Mouse (Mus musculus) kidney, postnatal 36 days (tissue): ENCODE results near the gene Aim2.
"Not testable (repeated sequence)": the region's sequence is repeated elsewhere in the genome, so short reads cannot be mapped to it uniquely, and the experiment has no call there.

Experiments
- DNase-seq, 2 experiments: peaks; one replicate each; pipeline ENCODE4 v3.0.0; 2021 to 2022; ENCODE audit warnings: mixed read lengths in 2 of 2

The Aim2 gene

GRCm38 (mm10) chr1:173350372-173350957, at the start of gene Aim2:
Gene Aim2 (plus strand): TSS chr1:173350879.
- DNase-seq = no peak

GRCm38 (mm10) chr1:173302795-173303194, 47.9 kb upstream of the Aim2 start:
- DNase-seq = not testable (repeated sequence)

GRCm38 (mm10) chr1:173313535-173314050, 37.1 kb upstream of the Aim2 start:
- not testable (repeated sequence) for DNase-seq

GRCm38 (mm10) chr1:173315725-173316124, 35.0 kb upstream of the Aim2 start:
- no peak for DNase-seq

- DNase-seq = no peak
Observed at GRCm38 (mm10) chr1:173317925-173318477, 32.7 kb upstream of the Aim2 start.

- DNase-seq = no peak
Observed at GRCm38 (mm10) chr1:173321593-173322248, 29.0 kb upstream of the Aim2 start.

- no peak for DNase-seq
Observed at GRCm38 (mm10) chr1:173322249-173322627, 28.4 kb upstream of the Aim2 start.

GRCm38 (mm10) chr1:173323839-173324585, 26.7 kb upstream of the Aim2 start:
- peak; percentile 2 to 66 for DNase-seq

- DNase-seq = no peak
Observed at GRCm38 (mm10) chr1:173324961-173325360, 25.7 kb upstream of the Aim2 start.

GRCm38 (mm10) chr1:173325395-173325794, 25.3 kb upstream of the Aim2 start:
- no peak for DNase-seq

GRCm38 (mm10) chr1:173326552-173326951, 24.1 kb upstream of the Aim2 start:
- no peak for DNase-seq

GRCm38 (mm10) chr1:173328446-173328845, 22.2 kb upstream of the Aim2 start:
- no peak for DNase-seq

GRCm38 (mm10) chr1:173329185-173329584, 21.5 kb upstream of the Aim2 start:
- DNase-seq = no peak

- DNase-seq = no peak
Observed at GRCm38 (mm10) chr1:173329743-173330142, 20.9 kb upstream of the Aim2 start.

- DNase-seq = no peak
Observed at GRCm38 (mm10) chr1:173332418-173332817, 18.3 kb upstream of the Aim2 start.

- DNase-seq = no peak
Observed at GRCm38 (mm10) chr1:173333312-173334253, 17.1 kb upstream of the Aim2 start, which contains the start of gene Ackr1. Gene Ackr1 (minus strand): TSS chr1:173333750.

- no peak for DNase-seq
Observed at GRCm38 (mm10) chr1:173335903-173336302, 14.8 kb upstream of the Aim2 start.

- DNase-seq = no peak
Observed at GRCm38 (mm10) chr1:173337008-173337407, 13.7 kb upstream of the Aim2 start.

GRCm38 (mm10) chr1:173339543-173339942, 11.1 kb upstream of the Aim2 start:
- DNase-seq = peak; percentile 14 to 77

GRCm38 (mm10) chr1:173342425-173342824, 8.3 kb upstream of the Aim2 start:
- no peak for DNase-seq

- DNase-seq = no peak
Observed at GRCm38 (mm10) chr1:173343934-173344333, 6.7 kb upstream of the Aim2 start.

- no peak for DNase-seq
Observed at GRCm38 (mm10) chr1:173345112-173345511, 5.6 kb upstream of the Aim2 start.
